Mouse (Mus musculus) kidney, adult 2 months (tissue): ENCODE measurements around the gene Fam133b.

Experiments used
- CTCF ChIP-seq: fragments of 200-500 bp; conservative IDR thresholded peaks from 2 replicates; pipeline ENCODE4 v1.5.1; 2011; ENCODE audit warnings: low read depth, mild to moderate bottlenecking, control low read depth, low read length, moderate library complexity, mixed read lengths; ENCODE audit not compliant: insufficient read depth, insufficient read length
- POLR2A ChIP-seq: fragments of 200-500 bp; IDR thresholded peaks from one replicate; pipeline ENCODE4 v1.6.1; 2011; ENCODE audit warnings: low read depth, low read length, control low read depth

GRCm38 (mm10) chr5:3516481-3517075 is 27.1 kb upstream of the Fam133b start:
- TF ChIP-seq POLR2A = no peak
- peak; percentile 62 for TF ChIP-seq CTCF
